Mouse (Mus musculus) kidney, postnatal 10 days (tissue): ENCODE results near the gene Islr2.
A peak's percentile ranks its signal among the peaks of the same experiment; 100 is the strongest.

ENCODE experiments used
- DNase-seq: peaks from one replicate; pipeline ENCODE4 v3.0.0; 2021; ENCODE audit warnings: mixed read lengths

Gene Islr2

DNA sequence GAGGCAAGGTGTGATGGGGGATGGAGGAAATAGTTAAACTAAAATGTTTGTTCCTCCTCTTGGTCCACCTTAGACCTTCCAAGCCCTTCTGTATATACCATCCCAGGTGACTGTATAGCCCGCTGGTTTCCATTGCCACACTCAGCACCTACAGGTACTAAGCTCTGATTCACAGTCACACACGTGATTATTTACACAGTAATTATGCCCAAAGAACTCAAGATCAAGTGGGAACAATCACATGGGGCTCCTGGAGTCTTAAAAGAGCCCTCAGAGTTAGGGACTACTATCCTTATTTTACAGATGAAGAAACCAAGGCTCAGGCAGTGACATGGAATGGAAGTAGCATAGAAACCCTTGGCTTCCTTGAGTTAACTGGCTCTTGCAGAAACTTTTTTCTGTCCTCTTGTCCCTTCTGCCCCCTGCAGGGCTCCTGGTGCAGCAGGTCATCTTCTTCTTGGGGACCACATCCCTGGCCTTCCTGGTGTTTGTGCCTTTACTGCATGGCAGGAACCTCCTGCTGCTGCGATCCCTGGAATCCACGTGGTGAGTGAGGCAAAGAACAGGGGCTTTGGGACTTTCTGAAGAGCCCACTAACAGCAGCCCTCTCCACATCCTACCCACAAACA is 53.3 kb downstream of the Islr2 start:
- DNase-seq, result peak; percentile 44

- DNase-seq, result no peak
Observed at GRCm38 (mm10) chr9:58148806-58149205, 55.3 kb downstream of the Islr2 start.
